Mouse (Mus musculus) cortical plate, adult 2 months (tissue): ENCODE results near the gene Zbtb16. TPM values are rescaled to one million over a fixed set of nuclear protein-coding genes. Genes with fewer than 3 reads are reported as not detected.

Experiments
- H3K27ac ChIP-seq: fragments of 200-500 bp; 2 replicates; pipeline ENCODE4 v1.5.1; 2012; ENCODE audit warnings: low read length, control low read depth, inconsistent platforms; ENCODE audit not compliant: insufficient read depth
- H3K4me1 ChIP-seq: fragments of 200-500 bp; 2 replicates; pipeline ENCODE4 v1.6.1; 2011; ENCODE audit warnings: low read length; ENCODE audit not compliant: control insufficient read depth, insufficient read depth
- H3K4me3 ChIP-seq: fragments of 200-500 bp; 2 replicates; pipeline ENCODE4 v1.5.1; 2011; ENCODE audit warnings: mild to moderate bottlenecking, low read length, control low read depth; ENCODE audit not compliant: insufficient read depth
- CTCF ChIP-seq: fragments of 200-500 bp; IDR thresholded peaks from 2 replicates; pipeline ENCODE4 v1.5.1; 2011; ENCODE audit warnings: mild to moderate bottlenecking, control low read depth, low read length; ENCODE audit not compliant: insufficient read depth; ENCODE audit errors: extremely low read depth
- POLR2A ChIP-seq: fragments of 200-500 bp; IDR thresholded peaks from 2 replicates; pipeline ENCODE4 v1.6.1; 2011; ENCODE audit warnings: mild to moderate bottlenecking, low read length, control low read depth; ENCODE audit not compliant: insufficient read depth; ENCODE audit errors: extremely low read depth
- polyA plus RNA-seq: library from polyadenylated mRNA; depleted of rRNA; stranded (reverse); fragments of >200 nt; gene quantifications from 2 replicates; pipeline ENCODE4 v1.2.3, GENCODE M21; 2012

Zbtb16 gene
- polyA plus RNA-seq, 1 experiment = 22.0 TPM

DNA sequence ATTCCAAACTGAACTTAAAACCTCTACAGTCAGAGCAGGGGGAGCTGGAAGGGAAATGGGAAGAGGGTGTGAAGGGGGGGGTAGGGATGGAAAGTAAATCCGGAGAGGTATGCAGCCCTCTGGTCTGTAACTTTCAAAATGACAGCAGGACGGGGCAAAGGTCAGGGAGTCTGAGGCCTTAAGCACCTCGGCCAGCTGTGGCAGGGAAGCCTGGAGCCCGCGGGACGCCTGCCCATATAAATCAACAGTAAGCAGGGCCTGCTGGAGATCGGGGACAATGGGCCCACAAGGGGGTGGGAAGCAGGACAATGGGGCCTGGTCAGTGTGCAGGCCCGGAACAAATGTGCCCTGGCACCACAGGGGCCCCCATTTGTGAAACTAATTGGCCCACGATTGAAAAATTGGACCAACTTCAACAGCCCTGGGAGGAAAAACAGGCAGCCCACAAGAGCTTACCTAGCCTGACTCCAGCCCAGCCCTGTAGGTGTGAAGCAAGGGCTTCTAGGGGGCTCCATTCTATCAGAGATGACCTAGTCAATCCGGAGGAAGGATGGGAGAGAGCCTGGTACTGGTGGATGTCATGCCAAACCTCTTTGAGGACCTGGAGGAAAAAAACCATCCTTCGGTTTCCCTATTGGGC is 160.8 kb downstream of the Zbtb16 start:
- no peak for TF ChIP-seq POLR2A
- TF ChIP-seq CTCF = no peak
- Histone ChIP-seq H3K4me1 (peaks cover 14% of the 10 kb centered on the region), H3K27ac (0 out of 2 replicates have a peak overlapping the region, but pooled peaks have one; percentile 45), H3K4me3 (no peak overlapping the region)

DNA sequence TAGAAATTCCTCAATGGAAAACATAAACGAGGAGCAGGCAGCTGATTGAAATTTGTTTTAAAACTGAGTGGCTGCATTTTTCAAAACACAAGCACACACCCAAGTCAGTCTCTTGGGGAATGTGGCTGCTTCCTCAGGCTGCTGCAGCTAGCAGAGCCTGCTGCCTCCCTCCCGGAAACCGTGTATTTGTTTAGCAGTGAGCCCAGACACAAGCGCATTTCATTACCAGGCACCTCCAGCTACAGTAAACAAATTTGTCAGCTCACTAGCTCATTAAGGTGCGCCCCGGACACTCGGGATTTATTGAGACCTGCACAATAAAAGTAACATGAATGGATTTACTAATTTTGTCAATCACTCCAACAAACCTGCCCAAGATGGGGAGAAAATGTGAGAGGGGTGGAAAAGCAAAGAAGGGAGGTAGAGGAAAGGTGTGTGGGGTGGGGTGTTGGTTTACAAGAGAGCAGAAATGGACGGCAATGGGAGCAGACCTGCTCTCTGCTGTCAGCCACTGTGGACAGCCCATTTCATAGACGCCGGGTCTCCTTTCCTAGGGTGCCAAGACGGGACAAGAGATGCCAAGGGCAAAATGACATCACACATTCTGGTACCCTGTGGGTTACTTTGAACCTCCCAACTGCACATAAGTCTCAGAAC is 161.5 kb downstream of the Zbtb16 start:
- TF ChIP-seq CTCF (no peak), POLR2A (no peak)
- no peak overlapping the region for H3K4me3 ChIP-seq
- peak overlapping the region; percentile 45; the same call in 1 of the 2 replicates for H3K27ac ChIP-seq
- peaks cover 15% of the 10 kb centered on the region for H3K4me1 ChIP-seq

DNA sequence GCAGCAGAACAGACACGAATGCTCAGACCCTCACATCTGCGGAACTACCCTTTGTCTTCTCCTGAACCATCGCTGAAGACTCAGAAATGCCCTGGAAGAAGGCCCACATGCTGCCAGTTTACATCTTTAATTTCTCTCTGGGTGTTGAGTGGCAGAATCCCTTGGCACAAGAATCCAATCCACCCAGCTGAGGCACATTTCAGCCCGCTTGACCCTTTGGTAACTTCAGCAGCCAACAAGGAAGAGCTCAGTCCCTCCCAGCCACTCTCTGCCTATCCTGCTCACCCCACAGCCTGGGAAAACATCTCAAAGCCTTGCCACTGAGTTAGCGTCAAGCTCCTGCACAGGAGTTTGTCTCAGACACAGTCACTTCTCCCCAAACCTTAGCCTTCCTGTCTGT is 162.2 kb downstream of the Zbtb16 start:
- TF ChIP-seq POLR2A = no peak
- TF ChIP-seq CTCF = no peak
- peak overlapping the region; percentile 35 for H3K27ac ChIP-seq
- H3K4me3 ChIP-seq = no peak overlapping the region
- H3K4me1 ChIP-seq = peaks cover 15% of the 10 kb centered on the region

DNA sequence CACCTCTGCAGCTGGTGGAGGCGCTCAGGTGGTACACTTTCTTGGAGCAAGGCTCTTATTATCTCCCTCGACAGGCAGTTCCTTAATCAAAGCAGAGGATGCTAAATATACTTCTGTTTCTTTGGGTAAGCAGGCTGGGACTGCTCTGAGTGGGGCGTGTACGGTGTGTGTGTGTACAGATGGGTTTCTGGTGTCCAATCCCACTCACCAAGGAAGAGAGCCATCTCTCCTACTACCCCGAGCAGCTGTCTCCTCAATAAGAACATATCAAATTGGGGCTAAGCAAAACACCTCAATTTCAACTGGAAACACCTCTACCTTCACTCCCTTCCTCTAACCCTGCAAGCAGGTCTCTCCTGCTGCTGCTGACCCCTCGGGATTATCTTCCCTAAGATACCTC is 162.8 kb downstream of the Zbtb16 start:
- TF ChIP-seq CTCF (no peak), POLR2A (no peak)
- H3K4me1 ChIP-seq = peaks cover 12% of the 10 kb centered on the region
- no peak overlapping the region for H3K27ac ChIP-seq
- H3K4me3 ChIP-seq = no peak overlapping the region

DNA sequence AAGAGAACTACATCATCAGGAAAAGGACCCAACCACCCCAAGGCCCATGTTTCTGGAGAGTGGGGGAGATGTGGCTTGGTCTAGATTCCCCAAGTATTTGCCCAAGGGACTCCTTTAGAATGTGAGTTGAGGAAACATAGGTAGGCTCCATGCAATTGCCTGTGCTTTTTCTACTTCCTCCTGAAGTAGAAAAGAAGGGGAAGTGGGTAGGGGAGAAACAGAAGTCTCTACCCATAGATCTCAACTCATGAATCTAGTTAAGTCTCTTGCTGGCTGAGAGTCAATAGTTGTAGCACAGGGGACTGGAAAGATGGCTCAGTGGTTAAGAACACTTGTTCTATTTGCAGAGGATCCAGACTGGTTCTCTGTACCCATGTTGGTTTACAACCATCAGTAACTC is 164.2 kb downstream of the Zbtb16 start:
- Histone ChIP-seq H3K4me1 (peaks cover 12% of the 10 kb centered on the region), H3K27ac (no peak overlapping the region)

DNA sequence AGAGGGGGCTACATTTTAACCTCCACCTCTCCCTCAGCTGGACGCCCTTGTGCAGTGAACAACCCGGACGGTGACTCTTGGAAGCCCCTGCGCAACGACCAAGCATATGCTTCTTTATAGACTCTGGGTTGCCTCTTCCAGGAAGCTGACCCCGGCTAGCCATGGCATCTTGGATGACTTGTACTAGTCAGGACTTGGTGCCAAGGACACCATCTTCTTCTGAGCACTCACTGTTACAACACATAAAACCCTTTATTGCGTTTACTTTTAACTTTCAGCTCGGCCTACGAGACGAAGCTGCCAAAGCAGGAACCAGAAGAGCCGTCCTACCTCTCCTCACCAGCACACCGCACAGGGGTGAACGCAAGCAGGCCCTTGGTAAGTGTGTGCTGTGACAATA is 165.9 kb downstream of the Zbtb16 start:
- Histone ChIP-seq H3K4me3 (no peak overlapping the region), H3K27ac (no peak overlapping the region)
- TF ChIP-seq POLR2A = no peak
- TF ChIP-seq CTCF = no peak

More for the DNA sequence above, 164.2 kb downstream of the Zbtb16 start:
- TF ChIP-seq CTCF (no peak), POLR2A (no peak)
- H3K4me3 ChIP-seq = no peak overlapping the region

DNA sequence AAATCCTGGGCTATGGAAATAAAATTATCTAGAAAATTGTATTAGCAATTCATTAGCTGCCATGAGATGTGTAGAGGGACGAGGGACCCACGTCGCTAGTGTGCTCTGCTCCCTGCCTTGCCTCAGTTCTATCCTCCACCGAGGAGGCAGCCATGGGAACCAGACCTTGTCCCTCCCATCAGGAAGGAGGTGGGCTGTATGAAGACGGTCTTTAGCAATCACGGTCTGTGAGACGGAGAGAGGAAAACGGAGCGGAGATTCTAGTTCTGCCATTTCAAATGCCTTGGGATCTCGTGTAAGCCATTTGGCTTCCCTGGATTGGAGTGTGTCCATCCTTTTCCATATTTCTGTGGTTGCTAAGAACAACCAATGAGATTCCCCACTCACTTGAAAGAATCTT is 166.3 kb downstream of the Zbtb16 start:
- Histone ChIP-seq H3K4me1 (peaks cover 10% of the 10 kb centered on the region), H3K4me3 (no peak overlapping the region), H3K27ac (no peak overlapping the region)
- TF ChIP-seq CTCF (no peak), POLR2A (no peak)

More for the DNA sequence above, 165.9 kb downstream of the Zbtb16 start:
- H3K4me1 ChIP-seq = peaks cover 12% of the 10 kb centered on the region

DNA sequence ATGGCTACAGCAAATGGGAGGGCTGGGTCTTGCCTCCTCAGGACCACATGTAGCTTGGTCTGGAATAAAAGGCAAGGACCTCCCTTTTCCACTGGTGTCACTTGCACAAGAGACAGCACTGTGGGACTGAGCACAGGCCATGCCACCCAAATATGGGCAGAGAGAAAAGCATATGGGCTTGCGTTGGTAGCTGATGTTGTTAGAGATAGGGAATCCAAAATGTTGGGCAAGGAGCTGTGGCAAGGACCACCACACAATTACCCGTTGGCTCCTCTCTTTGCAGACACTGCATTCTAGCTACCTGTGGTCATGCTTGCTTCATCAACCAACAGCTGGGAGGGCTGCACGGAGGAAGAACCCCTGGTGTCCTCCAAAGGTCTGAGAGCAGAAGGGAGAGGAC is 169.3 kb downstream of the Zbtb16 start:
- TF ChIP-seq CTCF (no peak), POLR2A (no peak)
- H3K4me3 ChIP-seq = no peak overlapping the region
- peaks cover 12% of the 10 kb centered on the region for H3K4me1 ChIP-seq
- no peak overlapping the region for H3K27ac ChIP-seq

DNA sequence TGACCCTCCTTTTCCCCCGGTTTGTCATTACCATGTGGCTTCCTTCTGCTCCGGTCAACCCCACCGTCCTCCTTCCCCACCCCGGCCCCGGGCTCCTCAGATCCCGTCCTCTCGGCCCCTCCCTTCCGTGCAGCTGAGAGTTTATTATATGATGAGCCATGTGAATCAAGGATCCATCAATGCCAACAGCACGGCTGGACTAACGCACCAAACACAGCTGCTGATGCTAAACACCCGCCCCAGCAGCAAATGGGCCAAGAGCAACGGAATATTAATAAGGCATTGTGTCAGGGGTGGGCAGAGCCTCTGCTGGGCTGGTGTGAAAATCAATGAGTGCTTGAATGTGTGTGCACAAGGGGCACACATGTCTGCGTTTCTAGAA is 173.0 kb downstream of the Zbtb16 start:
- Histone ChIP-seq H3K27ac (no peak overlapping the region), H3K4me3 (no peak overlapping the region), H3K4me1 (peaks cover 8% of the 10 kb centered on the region)
- TF ChIP-seq POLR2A (no peak), CTCF (no peak)
